21 mouse cellular contexts compared by ENCODE assay signal in genomic region chr13:91737191-91737590, GRCm38 (mm10). TPM values are rescaled to one million over a fixed set of nuclear protein-coding genes. Genes with fewer than 3 reads are reported as not detected.
DNase-seq lines count a peak whose midpoint lies in the region; ATAC-seq and TF ChIP-seq lines count a peak whose summit lies in the region.
"Had no signal": no experiment of that assay in that cellular context is flagged by ENCODE, and none has a peak within 500 bp of the region (broad histone marks: within the 10 kb centered on the region; RNA-seq: fewer than 3 reads in every experiment).

No protein-coding gene starts in this region.

- peak; percentile 50 to 80; a peak in 3 of 4 replicates for TF ChIP-seq EP300 in MEL (IDR thresholded peaks at IDR 0.05; ENCODE audit: low read depth in 1 of 2, low read length in 2 of 2)

- no peaks in the 10 kb centered on the region for H3K9me3 ChIP-seq in midbrain, embryonic 11.5 days (ENCODE audit: control insufficient read depth, low read length)
- no peaks in the 10 kb centered on the region for H3K9me3 ChIP-seq in midbrain, postnatal 0 days (ENCODE audit: low read length)
- no peaks in the 10 kb centered on the region for H3K9me3 ChIP-seq in MEL (replicated peaks; ENCODE audit: insufficient read depth, low read length)
- H3K9me3 ChIP-seq: G1E had no signal

- peaks cover 3% of the 10 kb centered on the region; the same call in 1 of the 2 replicates for H3K4me1 ChIP-seq in midbrain, embryonic 11.5 days (ENCODE audit: control insufficient read depth, insufficient read depth, low read length)
- H3K4me1 ChIP-seq in midbrain, postnatal 0 days (ENCODE audit: insufficient read depth, low read length) = no peaks in the 10 kb centered on the region
- peaks cover 12 to 16% of the 10 kb centered on the region in 2 experiments for H3K4me1 ChIP-seq in MEL (ENCODE audit: control insufficient read depth in 1 of 2, insufficient read depth in 2 of 2, low read length in 2 of 2)

- TF ChIP-seq RAD21 in MEL (IDR thresholded peaks at IDR 0.05; ENCODE audit: low read depth, low read length) = no peak

- 96% methylated on average over 1 of the region's 1 CpGs for WGBS in midbrain, embryonic 11.5 days
- WGBS in midbrain, postnatal 0 days = 92% methylated on average over 1 of the region's 1 CpGs

- no peak overlapping the region for H3K4me3 ChIP-seq in midbrain, embryonic 11.5 days (ENCODE audit: low read depth, low read length)
- H3K4me3 ChIP-seq in midbrain, postnatal 0 days (ENCODE audit: low read depth, low read length) = no peak overlapping the region
- no peak overlapping the region for H3K4me3 ChIP-seq in MEL (ENCODE audit: control insufficient read depth in 1 of 2, insufficient read depth in 1 of 2, low read depth in 2 of 2, low read length in 2 of 2)

- no peak overlapping the region for H3K9ac ChIP-seq in midbrain, embryonic 11.5 days (ENCODE audit: low read length)
- no peak overlapping the region for H3K9ac ChIP-seq in midbrain, postnatal 0 days (replicated peaks; ENCODE audit: low read length, poor library complexity, severe bottlenecking)
- no peak overlapping the region for H3K9ac ChIP-seq in MEL (ENCODE audit: control insufficient read depth, low read depth, low read length, poor library complexity, severe bottlenecking)

- ATAC-seq in midbrain, embryonic 11.5 days (ENCODE audit: low FRiP score) = no peak
- ATAC-seq in midbrain, postnatal 0 days (ENCODE audit: low FRiP score) = no peak
- ATAC-seq: activated CD4-positive, CD25-positive, alpha-beta regulatory T cell, adult 4 months; CD4-positive, CD25-positive, alpha-beta regulatory T cell, adult 4 months; Patski had no signal

- peak; percentile 39 for DNase-seq in midbrain, embryonic 11.5 days (ENCODE audit: low spot score, missing footprints)
- DNase-seq in midbrain, postnatal 0 days (ENCODE audit: low spot score) = no peak
- DNase-seq in MEL (ENCODE audit: low read depth, low spot score) = peak; percentile 44
- no peak for DNase-seq in heart, postnatal 4 days
- DNase-seq: adrenal gland, adult 2 months; adrenal gland, adult 8-10 months; adrenal gland, postnatal 10 days; adrenal gland, postnatal 14 days; adrenal gland, postnatal 25 days; adrenal gland, postnatal 36 days; B cell, adult 2 months; cerebellum, adult 11 months; cerebellum, adult 11-12 months; cerebellum, adult 18-20 months; cerebellum, adult 2 months had no signal

- no peak overlapping the region for H3K4me2 ChIP-seq in midbrain, embryonic 11.5 days
- no peak overlapping the region for H3K4me2 ChIP-seq in midbrain, postnatal 0 days (ENCODE audit: low read depth, low read length, poor library complexity, severe bottlenecking)

- no peaks in the 10 kb centered on the region for H3K36me3 ChIP-seq in midbrain, embryonic 11.5 days (ENCODE audit: control insufficient read depth, insufficient read depth, low read length)
- H3K36me3 ChIP-seq in midbrain, postnatal 0 days (ENCODE audit: insufficient read depth, low read length) = no peaks in the 10 kb centered on the region
- H3K36me3 ChIP-seq in MEL (ENCODE audit: control insufficient read depth in 1 of 2, insufficient read depth in 2 of 2, low read length in 2 of 2) = peaks cover 0 to 23% of the 10 kb centered on the region in 2 experiments; a peak in 2 of 4 replicates
- H3K36me3 ChIP-seq: G1E had no signal

- no peak for TF ChIP-seq POLR2A in MEL (IDR thresholded peaks at IDR 0.05; ENCODE audit: control insufficient read depth in 1 of 2, insufficient read depth in 1 of 2, low read depth in 1 of 2, low read length in 2 of 2, poor library complexity in 1 of 2)

- no peak overlapping the region for H3K27ac ChIP-seq in midbrain, embryonic 11.5 days (ENCODE audit: low read depth, low read length)
- H3K27ac ChIP-seq in midbrain, postnatal 0 days (ENCODE audit: low read depth, low read length) = no peak overlapping the region
- H3K27ac ChIP-seq in MEL (ENCODE audit: control insufficient read depth, low read depth, low read length) = peak overlapping the region; percentile 40; the same call in 1 of the 2 replicates

- H3K79me2 ChIP-seq in MEL (ENCODE audit: control insufficient read depth, insufficient read depth, low read length, poor library complexity) = no peaks in the 10 kb centered on the region

- 0 out of 2 replicates have a peak, but pooled peaks cover 2% of the 10 kb centered on the region for H3K27me3 ChIP-seq in midbrain, embryonic 11.5 days (ENCODE audit: control insufficient read depth, insufficient read depth, low read length)
- H3K27me3 ChIP-seq in midbrain, postnatal 0 days (ENCODE audit: insufficient read depth, low read length) = no peaks in the 10 kb centered on the region
- H3K27me3 ChIP-seq in MEL (ENCODE audit: control insufficient read depth in 1 of 2, insufficient read depth in 2 of 2, low read length in 2 of 2) = no peaks in the 10 kb centered on the region
- H3K27me3 ChIP-seq: CH12.LX had no signal

- no peak for TF ChIP-seq CTCF in midbrain, postnatal 0 days (IDR thresholded peaks at IDR 0.05)
- TF ChIP-seq CTCF in MEL (IDR thresholded peaks at IDR 0.05 in 2 of 3, conservative IDR thresholded peaks at IDR 0.05 in 1 of 3; ENCODE audit: control insufficient read depth in 1 of 3, insufficient read depth in 1 of 3, low read depth in 2 of 3, low read length in 3 of 3, poor library complexity in 1 of 3, severe bottlenecking in 1 of 3) = no peak

TF ChIP-seq in MEL, 35 proteins besides CTCF, POLR2A, EP300 and RAD21:
- no peak for TF ChIP-seq MAX (IDR thresholded peaks at IDR 0.05; ENCODE audit: low read length)
- TF ChIP-seq RCOR1 (IDR thresholded peaks at IDR 0.05; ENCODE audit: low read depth, low read length) = no peak
- TF ChIP-seq CHD1 (IDR thresholded peaks at IDR 0.05; ENCODE audit: low read depth, low read length) = no peak
- TF ChIP-seq NELFE (IDR thresholded peaks at IDR 0.05; ENCODE audit: low read depth, low read length) = no peak
- 0 out of 2 replicates have a peak, but pooled peaks have one; percentile 15 for TF ChIP-seq HCFC1 (IDR thresholded peaks at IDR 0.05; ENCODE audit: low read depth, low read length)
- TF ChIP-seq MYC (IDR thresholded peaks at IDR 0.05; ENCODE audit: low read depth, low read length) = no peak
- no peak for TF ChIP-seq USF1 (IDR thresholded peaks at IDR 0.05; ENCODE audit: low read depth, low read length)
- no peak for TF ChIP-seq NRF1 (IDR thresholded peaks at IDR 0.05; ENCODE audit: insufficient read depth, low read depth, low read length, poor library complexity, severe bottlenecking)
- TF ChIP-seq ZNF384 (IDR thresholded peaks at IDR 0.05; ENCODE audit: low read depth, low read length) = no peak
- no peak for TF ChIP-seq ZC3H11A (IDR thresholded peaks at IDR 0.05; ENCODE audit: low read depth, low read length)
- peak; percentile 78 for TF ChIP-seq GATA1 (IDR thresholded peaks at IDR 0.05; ENCODE audit: low read depth, low read length)
- peak; percentile 51; the same call in 1 of the 2 replicates for TF ChIP-seq ETS1 (IDR thresholded peaks at IDR 0.05; ENCODE audit: low read depth, low read length)
- no peak for TF ChIP-seq POLR2AphosphoS5 (IDR thresholded peaks at IDR 0.05; ENCODE audit: borderline replicate concordance, low read depth, low read length)
- no peak for TF ChIP-seq MAFK (IDR thresholded peaks at IDR 0.05; ENCODE audit: borderline replicate concordance, low read depth, low read length)
- no peak for TF ChIP-seq SIN3A (IDR thresholded peaks at IDR 0.05; ENCODE audit: low read length)
- TF ChIP-seq UBTF (IDR thresholded peaks at IDR 0.05; ENCODE audit: borderline replicate concordance, insufficient read depth, low read depth, low read length) = no peak
- peak; percentile 34; the same call in 1 of the 2 replicates for TF ChIP-seq TCF12 (IDR thresholded peaks at IDR 0.05; ENCODE audit: low read depth, low read length)
- no peak for TF ChIP-seq BHLHE40 (IDR thresholded peaks at IDR 0.05; ENCODE audit: borderline replicate concordance, low read depth, low read length)
- no peak for TF ChIP-seq ZMIZ1 (IDR thresholded peaks at IDR 0.05; ENCODE audit: low read depth, low read length)
- no peak for TF ChIP-seq TBP (IDR thresholded peaks at IDR 0.05; ENCODE audit: low read depth, low read length)
- TF ChIP-seq SMC3 (IDR thresholded peaks at IDR 0.05; ENCODE audit: low read depth, low read length) = no peak
- TF ChIP-seq TAL1 (IDR thresholded peaks at IDR 0.05; ENCODE audit: low read length) = no peak
- TF ChIP-seq E2F4 (IDR thresholded peaks at IDR 0.05; ENCODE audit: borderline replicate concordance, low read depth, low read length) = no peak
- no peak for TF ChIP-seq KAT2A (conservative IDR thresholded peaks at IDR 0.05; ENCODE audit: low read depth, low read length)
- TF ChIP-seq GABPA (IDR thresholded peaks at IDR 0.05; ENCODE audit: low read depth, low read length) = no peak
- peak; percentile 52; the same call in 1 of the 2 replicates for TF ChIP-seq MAZ (IDR thresholded peaks at IDR 0.05; ENCODE audit: low read depth, low read length)
- TF ChIP-seq POLR2AphosphoS2 (IDR thresholded peaks at IDR 0.05; ENCODE audit: low read length) = no peak
- TF ChIP-seq ZKSCAN1 (IDR thresholded peaks at IDR 0.05; ENCODE audit: low read depth, low read length) = no peak
- TF ChIP-seq CHD2 (IDR thresholded peaks at IDR 0.05; ENCODE audit: low read length) = no peak
- no peak for TF ChIP-seq JUND (IDR thresholded peaks at IDR 0.05; ENCODE audit: low read depth, low read length)
- no peak for TF ChIP-seq ELF1 (IDR thresholded peaks at IDR 0.05; ENCODE audit: low read depth, low read length)
- TF ChIP-seq USF2 (IDR thresholded peaks at IDR 0.05; ENCODE audit: borderline replicate concordance in 1 of 2, insufficient read depth in 1 of 2, low read depth in 1 of 2, low read length in 2 of 2) = no peak
- TF ChIP-seq MXI1 (IDR thresholded peaks at IDR 0.05; ENCODE audit: low read depth, low read length) = no peak
- no peak for TF ChIP-seq MYB (IDR thresholded peaks at IDR 0.05; ENCODE audit: low read depth, low read length)
- TF ChIP-seq MEF2A (IDR thresholded peaks at IDR 0.05; ENCODE audit: extremely low read depth, insufficient replicate concordance, low read depth, low read length, poor library complexity, severe bottlenecking) = no peak
TF ChIP-seq in MEL: peak in this region for 5.

RNA-seq across cellular contexts. Expression of gene Acot12, which starts 4.1 kb away (rescaled TPM):
- polyA plus RNA-seq in midbrain, embryonic 11.5 days (2014; fragmentation: Nextera tagmentation; extraction: Ambion mirVana) = not detected in 2 replicates
- total RNA-seq in midbrain, postnatal 0 days (2014; rRNA removed) = 0.44 and 0.47 TPM in 2 replicates
- 0.21 and 0.35 TPM in 2 replicates for polyA plus RNA-seq in midbrain, postnatal 0 days (2015; fragmentation: Nextera tagmentation; extraction: Ambion mirVana)
- not detected in 2 replicates for total RNA-seq in MEL (2012; rRNA removed)
- polyA plus RNA-seq in MEL (2012; ENCODE audit: insufficient read depth in 1 of 2, insufficient read length in 2 of 2, low read depth in 1 of 2, low replicate concordance in 2 of 2, missing spikeins in 1 of 2) = under 1 TPM in 1 of 2 experiments, not detected in 1; 0.06 TPM
- total RNA-seq in heart, postnatal 4 days (2021) = not detected
- total RNA-seq: ES-E14, G1E had no signal
- polyA plus RNA-seq: activated CD4-positive, CD25-positive, alpha-beta regulatory T cell, adult 4 months; adrenal gland, adult 2 months; CD4-positive, CD25-positive, alpha-beta regulatory T cell, adult 4 months; G1E; Patski had no signal

Comparison
In these comparisons a context has a peak if more than half of its experiments do, and no peak if none do; other contexts are left out.
1. DNase-seq: peak in midbrain, embryonic 11.5 days (single experiment) and MEL (single experiment); none in midbrain, postnatal 0 days (single experiment) and heart, postnatal 4 days (single experiment).